Comparison of ENCODE assay signal across 16 mouse cellular contexts in genomic region chr1:39663050-39663449, GRCm38 (mm10). TPM values are rescaled to one million over a fixed set of nuclear protein-coding genes. Genes with fewer than 3 reads are reported as not detected.
"Had no signal": no experiment of that assay in that cellular context is flagged by ENCODE, and none has a peak within 500 bp of the region (broad histone marks: within the 10 kb centered on the region; RNA-seq: fewer than 3 reads in every experiment).

No protein-coding gene starts in this region.

- DNase-seq: kidney, adult 18-20 months; kidney, postnatal 10 days; kidney, postnatal 4 days; lung, adult 2 months; lung, postnatal 36 days; right cerebral cortex, postnatal 14 days; thymus, postnatal 4 days had no signal

- ATAC-seq: intestine, embryonic 15.5 days; lung, postnatal 0 days had no signal

- H3K9me3 ChIP-seq: intestine, embryonic 15.5 days; limb, embryonic 10.5 days; liver, embryonic 15.5 days; stomach, embryonic 15.5 days had no signal

- H3K27me3 ChIP-seq: intestine, embryonic 15.5 days; liver, embryonic 15.5 days; stomach, embryonic 15.5 days had no signal

- H3K4me3 ChIP-seq: intestine, embryonic 15.5 days; left cerebral cortex, adult 2 months; limb, embryonic 10.5 days; liver, embryonic 15.5 days; stomach, embryonic 15.5 days had no signal

- H3K9ac ChIP-seq: intestine, embryonic 15.5 days; liver, embryonic 15.5 days; stomach, embryonic 15.5 days had no signal

- H3K36me3 ChIP-seq: intestine, embryonic 15.5 days; limb, embryonic 10.5 days; liver, embryonic 15.5 days; stomach, embryonic 15.5 days had no signal

- H3K4me1 ChIP-seq: intestine, embryonic 15.5 days; liver, embryonic 15.5 days; stomach, embryonic 15.5 days had no signal

- H3K4me2 ChIP-seq: intestine, embryonic 15.5 days; liver, embryonic 11.5 days; liver, embryonic 15.5 days; stomach, embryonic 15.5 days had no signal

- H3K27ac ChIP-seq: intestine, embryonic 15.5 days; left cerebral cortex, adult 2 months; limb, embryonic 10.5 days; liver, embryonic 15.5 days; stomach, embryonic 15.5 days had no signal

RNA-seq across cellular contexts. Expression of gene Creg2, which starts 11.8 kb away (rescaled TPM):
- total RNA-seq: megakaryocyte progenitor cell, adult 5-6 weeks had no signal
- polyA plus RNA-seq: kidney, embryonic 14.5 days; liver, embryonic 11.5 days; liver, embryonic 15.5 days had no signal
